Mouse (Mus musculus) left cerebral cortex, adult 6 months (tissue): ENCODE data around the gene Nccrp1. TPM values are rescaled to one million over a fixed set of nuclear protein-coding genes. Genes with fewer than 3 reads are reported as not detected.

ENCODE experiments used
- long read RNA-seq, 2 experiments: library from polyadenylated mRNA; unstranded; transcript quantifications; one replicate each; pipeline ENCODE4 v2.0.0; 2019 to 2020
- polyA plus RNA-seq: library from polyadenylated mRNA; unstranded; fragments of <200 nt; fragmentation: Nextera tagmentation; gene quantifications from 2 replicates; pipeline ENCODE4 v1.2.3, GENCODE M21; 2021

Nccrp1 gene
- 0.09 TPM in 1 of 2 replicates, not detected in the other for polyA plus RNA-seq
- long read RNA-seq, experiment 1: 0 reads
- long read RNA-seq, experiment 2: 0 reads

DNA sequence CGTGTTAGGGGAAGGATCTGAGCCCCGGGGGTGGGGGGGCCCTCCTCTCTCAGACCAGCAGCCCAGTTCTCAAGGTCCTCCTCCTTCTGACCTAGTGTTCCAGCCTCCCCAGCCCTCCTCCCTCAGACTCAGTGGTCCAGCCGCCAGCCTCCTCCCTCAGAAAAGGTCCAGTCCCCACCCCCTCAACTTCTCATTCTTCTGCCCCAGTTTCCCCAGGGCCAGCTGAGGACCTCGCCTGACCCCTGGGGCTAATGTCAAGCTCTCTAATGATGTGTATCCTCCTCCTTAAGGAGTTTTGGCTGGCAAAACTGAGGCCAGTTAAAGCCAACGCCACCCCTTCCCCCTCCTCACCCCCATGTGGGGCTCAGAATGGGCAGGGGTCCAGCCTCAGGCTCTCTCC lies at the start of gene Nccrp1:
TSS of gene Nccrp1 (minus strand) at position 101 of the 400 bp plus-strand sequence.

DNA sequence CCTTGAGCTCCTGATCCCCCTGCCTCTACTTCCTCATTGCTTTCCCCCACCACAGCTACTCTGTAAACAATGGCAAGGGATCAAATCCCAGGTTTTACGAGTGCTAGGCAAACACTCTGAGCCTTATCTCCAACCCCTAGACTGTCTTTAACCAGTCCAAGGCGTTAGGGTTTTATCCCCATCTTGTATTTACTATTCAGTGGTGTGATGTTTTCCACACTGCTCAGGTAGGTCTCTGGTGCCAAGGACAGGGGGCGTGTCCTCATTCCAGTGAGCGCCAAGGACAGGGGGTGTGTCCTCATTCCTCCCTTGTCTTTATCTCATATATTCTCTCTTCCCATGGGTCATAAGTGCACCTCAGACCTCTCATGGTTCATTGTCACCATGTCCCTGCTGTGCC lies 6.5 kb downstream of the Nccrp1 start, which contains the start of gene Sycn:
TSS of gene Sycn (plus strand) at position 360 of the 400 bp plus-strand sequence.

DNA sequence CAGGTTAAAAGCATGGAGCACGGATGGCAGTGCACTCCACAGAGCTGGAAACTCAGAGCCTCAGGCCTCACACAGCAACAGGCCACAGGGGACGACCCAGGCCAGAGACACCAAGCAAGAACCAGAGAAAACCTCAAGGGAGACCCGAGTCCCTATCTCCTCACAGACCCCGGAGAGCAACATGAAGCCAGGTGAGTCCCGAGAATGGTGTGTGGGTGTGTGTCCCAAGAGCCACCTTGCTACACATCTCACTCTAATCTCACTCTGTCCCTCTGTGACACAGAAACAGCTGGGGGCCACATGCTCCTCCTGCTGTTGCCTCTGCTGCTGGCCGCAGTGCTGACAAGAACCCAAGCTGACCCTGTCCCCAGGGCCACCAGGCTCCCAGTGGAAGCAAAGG lies 24.5 kb downstream of the Nccrp1 start, which contains the start of gene Ifnl3:
TSS of gene Ifnl3 (plus strand) at position 301 of the 400 bp plus-strand sequence.

DNA sequence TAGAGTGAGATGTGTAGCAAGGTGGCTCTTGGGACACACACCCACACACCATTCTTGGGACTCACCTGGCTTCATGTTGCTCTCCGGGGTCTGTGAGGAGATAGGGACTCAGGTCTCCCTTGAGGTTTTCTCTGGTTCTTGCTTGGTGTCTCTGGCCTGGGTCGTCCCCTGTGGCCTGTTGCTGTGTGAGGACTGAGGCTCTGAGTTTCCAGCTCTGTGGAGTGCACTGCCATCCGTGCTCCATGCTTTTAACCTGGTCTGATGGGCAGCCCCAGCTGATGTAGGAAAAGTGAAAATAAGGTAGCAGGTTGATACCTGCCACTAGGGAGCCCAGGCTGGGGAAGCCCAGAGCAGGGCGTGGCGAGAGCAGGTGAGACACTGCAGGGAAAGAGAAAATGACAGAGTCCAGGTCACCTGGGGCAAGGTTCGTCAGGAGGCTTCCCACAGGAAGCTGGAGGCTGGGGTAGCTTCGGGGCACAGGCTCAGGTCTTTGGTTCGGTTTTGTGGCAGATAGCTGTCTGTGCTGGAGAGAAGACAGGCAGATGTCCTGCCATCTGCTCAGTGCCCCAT lies 36.6 kb downstream of the Nccrp1 start, which contains the start of gene Ifnl2:
TSS of gene Ifnl2 (minus strand) at position 51 of the 570 bp plus-strand sequence.

Other genes with a start within 250 kb of the Nccrp1 start
- 2.5 and 2.6 TPM in 2 replicates for gene Dll3, start 245.0 kb downstream of the Nccrp1 start, polyA plus RNA-seq
- gene Timm50, start 235.2 kb downstream of the Nccrp1 start, polyA plus RNA-seq: 78.9 and 84.1 TPM in 2 replicates
- 37.9 and 54.9 TPM in 2 replicates for gene Supt5, start 208.5 kb downstream of the Nccrp1 start, polyA plus RNA-seq
- 1,527 and 1,591 TPM in 2 replicates for gene Rps16, start 196.6 kb downstream of the Nccrp1 start, polyA plus RNA-seq
- 0.76 and 0.94 TPM in 2 replicates for gene Plekhg2, start 174.7 kb downstream of the Nccrp1 start, polyA plus RNA-seq
- 0.63 and 1.9 TPM in 2 replicates for gene Zfp36, start 167.0 kb downstream of the Nccrp1 start, polyA plus RNA-seq
- gene Med29, start 154.5 kb downstream of the Nccrp1 start, polyA plus RNA-seq: 67.8 and 75.0 TPM in 2 replicates
- 36.9 and 42.4 TPM in 2 replicates for gene Paf1, start 154.3 kb downstream of the Nccrp1 start, polyA plus RNA-seq
- gene Gmfg, start 109.8 kb downstream of the Nccrp1 start, polyA plus RNA-seq: 5.8 and 7.2 TPM in 2 replicates
- gene Lrfn1, start 95.3 kb downstream of the Nccrp1 start, polyA plus RNA-seq: 4.3 and 24.4 TPM in 2 replicates
- not detected in 2 replicates for gene Ifnl2, start 36.8 kb downstream of the Nccrp1 start, polyA plus RNA-seq
- not detected in 2 replicates for gene Ifnl3, start 24.4 kb downstream of the Nccrp1 start, polyA plus RNA-seq
- not detected in 2 replicates for gene Sycn, start 6.4 kb downstream of the Nccrp1 start, polyA plus RNA-seq
- 7.5 and 9.2 TPM in 2 replicates for gene Samd4b, start 50.9 kb upstream of the Nccrp1 start, polyA plus RNA-seq
- gene Pak4, start 50.9 kb upstream of the Nccrp1 start, polyA plus RNA-seq: 5.4 and 6.1 TPM in 2 replicates
- gene Acp7, start 84.1 kb upstream of the Nccrp1 start, polyA plus RNA-seq: 0.59 and 0.70 TPM in 2 replicates
- 14.4 and 14.5 TPM in 2 replicates for gene Fbxo27, start 145.6 kb upstream of the Nccrp1 start, polyA plus RNA-seq
- 2.5 and 4.3 TPM in 2 replicates for gene Fbxo17, start 169.6 kb upstream of the Nccrp1 start, polyA plus RNA-seq
- gene Mrps12, start 194.6 kb upstream of the Nccrp1 start, polyA plus RNA-seq: 233 and 280 TPM in 2 replicates
- gene Sars2, start 194.7 kb upstream of the Nccrp1 start, polyA plus RNA-seq: 11.2 and 15.1 TPM in 2 replicates
- 1.3 and 1.8 TPM in 2 replicates for gene Ccer2, start 208.9 kb upstream of the Nccrp1 start, polyA plus RNA-seq
- 147 and 180 TPM in 2 replicates for gene Sirt2, start 219.5 kb upstream of the Nccrp1 start, polyA plus RNA-seq
- gene Nfkbib, start 220.3 kb upstream of the Nccrp1 start, polyA plus RNA-seq: 68.6 and 74.6 TPM in 2 replicates
- 3.7 and 3.9 TPM in 2 replicates for gene Rinl, start 241.7 kb upstream of the Nccrp1 start, polyA plus RNA-seq